Mouse (Mus musculus) kidney, embryonic 16.5 days (tissue): ENCODE measurements around the gene Baz2b. TPM values are rescaled to one million over a fixed set of nuclear protein-coding genes. Genes with fewer than 3 reads are reported as not detected.

Experiments
- ATAC-seq: fragments of 200-750 bp; cut with Nextera tagmentation; 2 replicates; pipeline ENCODE4 v1.8.0; 2017; ENCODE audit warnings: moderate TSS enrichment; ENCODE audit not compliant: low FRiP score, low TSS enrichment
- H3K27ac ChIP-seq: fragments of 300-500 bp; sonication (generic); 2 replicates; pipeline ENCODE4 v1.5.1; 2014; ENCODE audit warnings: low read length
- H3K27me3 ChIP-seq: fragments of 300-500 bp; sonication (generic); 2 replicates; pipeline ENCODE4 v1.6.1; 2014; ENCODE audit warnings: low read length, control low read depth, mixed read lengths; ENCODE audit not compliant: insufficient read depth
- H3K36me3 ChIP-seq: fragments of 300-500 bp; sonication (generic); 2 replicates; pipeline ENCODE4 v1.6.1; 2014; ENCODE audit warnings: low read length, control low read depth, mixed read lengths; ENCODE audit not compliant: insufficient read depth
- H3K4me1 ChIP-seq: fragments of 300-500 bp; sonication (generic); 2 replicates; pipeline ENCODE4 v1.6.1; 2014; ENCODE audit warnings: low read length, control low read depth, mixed read lengths; ENCODE audit not compliant: insufficient read depth
- H3K4me2 ChIP-seq: fragments of 300-500 bp; sonication (generic); replicated peaks from 2 replicates; pipeline ENCODE4 v1.6.1; 2014; ENCODE audit warnings: low read depth, low read length
- H3K4me3 ChIP-seq: fragments of 300-500 bp; sonication (generic); 2 replicates; pipeline ENCODE4 v1.5.1; 2014; ENCODE audit warnings: mild to moderate bottlenecking, low read length
- H3K9ac ChIP-seq: fragments of 300-500 bp; sonication (generic); replicated peaks from 2 replicates; pipeline ENCODE4 v1.6.1; 2014; ENCODE audit warnings: low read length
- H3K9me3 ChIP-seq: fragments of 300-500 bp; sonication (generic); 2 replicates; pipeline ENCODE4 v1.6.1; 2016; ENCODE audit warnings: low read length, control low read depth
- WGBS: fragments of 180-500 bp; shearing (Covaris S2); extraction: QIAGEN DNeasy Blood & Tissue Kit; methylation state at CpG from one replicate; pipeline ENCODE4 v1.1.7; 2014; 5-methylcytosine and 5-hydroxymethylcytosine counted together
- polyA plus RNA-seq: library from polyadenylated mRNA; unstranded; fragments of >200 nt; fragmentation: Nextera tagmentation; extraction: Ambion mirVana; gene quantifications from 2 replicates; pipeline ENCODE4 v1.2.1, GENCODE M21; 2015

Baz2b gene
- polyA plus RNA-seq, 1 experiment from 2014 or later: 51.1 TPM

DNA sequence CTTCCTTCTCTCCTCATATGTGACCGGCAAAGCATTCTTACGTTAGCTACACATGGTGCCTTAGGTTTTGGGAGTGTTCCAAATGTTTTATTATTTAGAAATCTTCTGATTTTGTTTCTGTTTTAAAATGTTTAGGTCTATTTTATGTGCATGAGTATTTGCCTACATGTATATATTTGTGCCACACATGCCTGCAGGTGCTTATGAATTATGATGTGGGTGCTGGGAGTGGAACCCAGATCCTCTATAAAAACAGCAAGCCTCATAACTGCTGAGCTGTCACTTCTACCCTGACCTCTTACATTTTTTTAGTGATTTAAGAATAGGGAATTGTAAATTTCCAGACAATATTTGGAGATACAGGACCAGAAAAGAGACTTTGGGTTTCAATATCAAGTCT lies 12.3 kb upstream of the Baz2b start:
- no peak overlapping the region for H3K4me2 ChIP-seq
- no peak overlapping the region for H3K4me3 ChIP-seq
- H3K4me1 ChIP-seq: peaks cover 8% of the 10 kb centered on the region; the same call in 1 of the 2 replicates
- no peak overlapping the region for H3K27ac ChIP-seq
- H3K36me3 ChIP-seq: no peaks in the 10 kb centered on the region; the same call in 1 of the 2 replicates
- WGBS: 78% methylated on average over 2 of the region's 2 CpGs
- no peaks in the 10 kb centered on the region; the same call in 1 of the 2 replicates for H3K9me3 ChIP-seq
- no peak overlapping the region for H3K9ac ChIP-seq
- H3K27me3 ChIP-seq: no peaks in the 10 kb centered on the region
- no peak for ATAC-seq

DNA sequence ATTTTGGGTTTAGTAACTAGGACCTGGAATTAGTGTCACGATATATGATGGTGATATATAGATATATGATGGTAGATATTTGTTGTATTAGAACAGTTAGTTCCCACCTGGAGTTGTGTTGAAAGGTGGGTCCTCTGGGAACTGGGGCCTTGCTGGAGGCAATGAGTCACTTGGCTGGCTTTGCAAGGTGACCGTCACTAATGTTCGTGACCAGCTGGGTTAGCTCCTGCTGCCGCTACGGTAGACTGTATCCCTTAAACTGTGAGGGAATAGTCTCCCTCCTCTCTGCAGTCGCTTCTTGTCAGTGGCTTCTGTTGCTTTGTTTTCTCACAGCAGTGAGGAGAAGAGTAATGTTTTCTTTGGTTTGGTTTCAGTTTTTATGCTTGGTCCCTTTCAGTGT lies 11.6 kb upstream of the Baz2b start:
- H3K4me1 ChIP-seq: peaks cover 8% of the 10 kb centered on the region; the same call in 1 of the 2 replicates
- H3K4me2 ChIP-seq: no peak overlapping the region
- no peak overlapping the region for H3K9ac ChIP-seq
- H3K4me3 ChIP-seq: no peak overlapping the region
- H3K9me3 ChIP-seq: no peaks in the 10 kb centered on the region
- H3K27ac ChIP-seq: peak overlapping the region; percentile 9; the same call in 1 of the 2 replicates
- WGBS: 21% methylated on average over 6 of the region's 6 CpGs
- peak; percentile 42; the same call in 1 of the 2 replicates for ATAC-seq
- no peaks in the 10 kb centered on the region; the same call in 1 of the 2 replicates for H3K36me3 ChIP-seq
- no peaks in the 10 kb centered on the region for H3K27me3 ChIP-seq

DNA sequence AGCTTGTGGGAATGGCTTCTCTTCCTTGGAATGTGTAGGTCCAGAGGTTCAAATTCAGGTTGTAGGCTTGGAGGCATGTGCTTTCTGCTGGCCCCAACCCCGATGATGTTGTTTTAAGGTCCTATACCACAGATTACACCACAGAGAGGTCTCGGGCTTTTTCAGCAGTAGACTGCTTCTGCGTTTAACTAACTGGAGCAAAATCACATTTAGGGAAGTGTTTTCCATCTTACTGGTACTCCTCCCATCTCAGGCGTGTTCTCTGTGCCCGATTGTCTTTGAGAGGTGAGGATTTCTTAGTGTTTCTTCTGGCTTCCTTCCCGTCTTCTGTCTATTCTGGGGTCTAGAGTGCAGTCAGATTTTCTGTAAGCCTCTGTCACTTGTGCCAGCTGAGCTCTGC lies 8.0 kb upstream of the Baz2b start:
- WGBS: 86% methylated on average over 6 of the region's 6 CpGs
- ATAC-seq: no peak

DNA sequence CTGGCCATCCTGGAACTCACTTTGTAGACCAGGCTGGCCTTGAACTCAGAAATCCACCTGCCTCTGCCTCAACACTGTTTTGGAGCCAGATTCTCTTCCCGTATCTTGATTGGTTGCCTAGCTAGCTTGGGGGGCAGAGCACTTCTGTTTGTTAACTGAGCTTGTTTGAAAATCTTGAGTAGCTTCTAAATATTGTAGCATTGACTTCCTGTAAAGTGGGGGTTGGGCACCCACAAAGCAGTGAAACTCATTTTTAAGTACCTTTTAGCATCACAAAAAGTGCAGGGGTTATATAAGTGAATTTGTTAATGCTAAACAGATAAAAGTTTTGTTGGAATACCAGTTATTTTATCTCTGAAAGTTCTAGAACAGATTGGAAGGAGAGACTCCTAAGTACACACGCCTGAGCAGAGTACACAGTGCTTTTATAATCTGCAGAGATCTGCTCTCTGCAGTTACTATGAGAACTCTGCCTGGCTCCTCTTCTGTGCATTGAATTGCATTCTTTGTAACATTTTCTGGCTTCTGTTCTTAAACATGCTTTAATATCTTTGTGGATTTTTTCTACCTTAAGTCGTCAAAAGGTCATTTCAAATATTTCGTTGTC lies 7.0 kb upstream of the Baz2b start:
- no peak overlapping the region for H3K4me3 ChIP-seq
- H3K27me3 ChIP-seq: no peaks in the 10 kb centered on the region
- no peak overlapping the region for H3K9ac ChIP-seq
- H3K36me3 ChIP-seq: peaks cover 10% of the 10 kb centered on the region; the same call in 1 of the 2 replicates
- H3K4me1 ChIP-seq: peaks cover 17% of the 10 kb centered on the region
- no peak for ATAC-seq
- no peak overlapping the region for H3K27ac ChIP-seq
- H3K4me2 ChIP-seq: no peak overlapping the region
- 82% methylated on average over 4 of the region's 4 CpGs for WGBS
- H3K9me3 ChIP-seq: no peaks in the 10 kb centered on the region

More for the DNA sequence above, 8.0 kb upstream of the Baz2b start:
- H3K27me3 ChIP-seq: no peaks in the 10 kb centered on the region
- no peak overlapping the region for H3K4me2 ChIP-seq
- H3K4me3 ChIP-seq: no peak overlapping the region
- H3K9me3 ChIP-seq: no peaks in the 10 kb centered on the region
- H3K4me1 ChIP-seq: peaks cover 12% of the 10 kb centered on the region; the same call in 1 of the 2 replicates
- no peak overlapping the region for H3K27ac ChIP-seq
- no peak overlapping the region for H3K9ac ChIP-seq
- peaks cover 10% of the 10 kb centered on the region; the same call in 1 of the 2 replicates for H3K36me3 ChIP-seq

DNA sequence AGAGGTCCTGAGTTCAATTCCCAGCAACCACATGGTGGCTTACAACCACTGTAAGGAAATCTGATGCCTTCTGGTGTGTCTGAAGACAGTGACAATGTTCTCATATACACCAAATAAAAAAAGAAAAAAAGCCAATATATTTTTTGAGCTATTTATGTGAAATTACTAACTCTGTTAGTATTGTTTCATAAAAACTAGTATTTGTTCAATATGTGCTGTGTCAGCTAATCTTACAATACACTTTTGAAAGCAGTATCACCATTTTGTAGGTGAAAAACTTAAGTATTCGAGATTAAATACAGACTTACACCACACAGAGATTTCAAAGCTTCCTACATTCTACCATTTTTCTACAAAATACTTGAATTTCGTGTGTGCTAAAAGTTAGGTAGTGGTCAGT lies 5.0 kb upstream of the Baz2b start:
- Histone ChIP-seq H3K27ac (no peak overlapping the region), H3K9me3 (no peaks in the 10 kb centered on the region), H3K27me3 (no peaks in the 10 kb centered on the region), H3K4me2 (no peak overlapping the region), H3K9ac (no peak overlapping the region), H3K4me1 (peaks cover 22% of the 10 kb centered on the region), H3K36me3 (peaks cover 10% of the 10 kb centered on the region; the same call in 1 of the 2 replicates), H3K4me3 (no peak overlapping the region)
- 95% methylated on average over 2 of the region's 2 CpGs for WGBS
- no peak for ATAC-seq

DNA sequence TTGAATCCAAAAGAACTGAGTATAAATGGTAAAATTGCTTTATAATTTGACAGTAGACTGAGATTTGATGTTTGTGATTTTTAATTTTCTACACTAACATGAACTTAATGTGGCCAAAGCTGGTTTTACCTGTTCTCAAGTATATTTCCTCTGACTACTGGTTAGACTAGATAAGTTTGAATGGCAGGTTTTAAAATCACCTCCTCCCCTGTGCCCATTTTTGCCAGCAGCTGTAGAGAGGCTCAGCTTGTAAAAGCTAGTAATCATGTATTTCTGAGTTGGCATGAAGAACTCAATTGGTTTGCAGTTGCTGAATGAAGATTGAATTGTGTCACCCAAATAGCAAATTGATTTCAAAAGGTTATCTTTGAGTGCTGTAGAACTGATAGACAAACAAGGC lies 2.8 kb upstream of the Baz2b start:
- H3K36me3 ChIP-seq: peaks cover 10% of the 10 kb centered on the region; the same call in 1 of the 2 replicates
- peaks cover 29% of the 10 kb centered on the region for H3K4me1 ChIP-seq
- no peaks in the 10 kb centered on the region for H3K27me3 ChIP-seq
- no peak overlapping the region for H3K4me3 ChIP-seq
- no peak overlapping the region for H3K4me2 ChIP-seq
- no peak for ATAC-seq
- H3K9me3 ChIP-seq: no peaks in the 10 kb centered on the region
- H3K9ac ChIP-seq: no peak overlapping the region
- H3K27ac ChIP-seq: no peak overlapping the region

DNA sequence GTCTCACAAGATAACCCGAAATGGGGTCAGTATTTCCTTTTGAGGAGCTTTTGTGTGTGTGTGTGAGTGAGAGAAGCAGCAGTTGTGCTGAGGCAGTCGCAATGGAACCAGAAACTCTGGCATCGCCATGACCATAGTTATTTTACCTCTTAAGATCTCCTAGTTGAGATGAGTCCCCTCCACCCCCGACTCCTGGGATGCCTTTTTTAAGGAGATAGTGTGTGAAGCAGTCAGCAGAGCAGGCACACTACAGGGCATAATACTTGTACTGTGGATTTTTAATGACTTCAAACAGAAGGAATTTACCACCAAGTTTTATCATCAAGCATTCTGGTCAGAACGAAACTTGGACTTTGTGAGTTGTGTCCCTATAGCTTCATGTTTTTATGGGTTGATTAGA lies 1.2 kb upstream of the Baz2b start:
- peaks cover 27% of the 10 kb centered on the region for H3K4me1 ChIP-seq
- H3K4me2 ChIP-seq: peak overlapping the region; percentile 77
- WGBS: 10% methylated on average over 5 of the region's 5 CpGs
- no peaks in the 10 kb centered on the region for H3K27me3 ChIP-seq
- H3K36me3 ChIP-seq: peaks cover 15% of the 10 kb centered on the region
- no peaks in the 10 kb centered on the region for H3K9me3 ChIP-seq
- peak overlapping the region; percentile 99 for H3K9ac ChIP-seq
- ATAC-seq: no peak
- no peak overlapping the region for H3K27ac ChIP-seq
- peak overlapping the region; percentile 96 for H3K4me3 ChIP-seq

DNA sequence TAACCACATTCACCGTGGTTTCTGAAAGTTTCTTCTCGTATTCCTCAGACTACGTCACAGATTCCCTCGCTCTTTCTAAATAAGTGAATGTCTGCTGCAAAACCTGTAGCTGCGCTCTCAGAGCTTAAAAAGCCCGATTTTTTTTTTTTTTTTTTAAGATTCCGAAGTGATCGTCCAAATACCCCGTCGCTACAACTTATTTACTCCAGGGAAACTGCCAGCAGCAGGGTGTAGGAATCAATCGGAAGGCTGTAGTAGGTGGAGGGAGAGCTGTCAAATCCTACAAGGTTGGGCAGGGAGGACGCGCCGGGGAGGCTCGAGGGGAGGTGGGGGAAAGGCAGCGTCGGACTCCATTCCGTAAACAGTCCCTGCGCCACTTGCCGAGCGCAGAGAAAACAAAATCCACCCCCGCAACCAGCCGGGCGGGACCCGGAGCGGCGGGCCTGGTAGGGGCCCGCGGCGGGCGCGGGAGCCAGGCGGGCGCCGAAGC lies 472 bp downstream of the Baz2b start:
- Histone ChIP-seq H3K4me1 (peaks cover 27% of the 10 kb centered on the region), H3K27ac (peak overlapping the region; percentile 85), H3K36me3 (peaks cover 24% of the 10 kb centered on the region), H3K4me2 (peak overlapping the region; percentile 76), H3K4me3 (peak overlapping the region; percentile 96), H3K9me3 (no peaks in the 10 kb centered on the region), H3K27me3 (no peaks in the 10 kb centered on the region), H3K9ac (peak overlapping the region; percentile 99)
- peak; percentile 54 for ATAC-seq
- 0% methylated on average over 26 of the region's 35 CpGs for WGBS

DNA sequence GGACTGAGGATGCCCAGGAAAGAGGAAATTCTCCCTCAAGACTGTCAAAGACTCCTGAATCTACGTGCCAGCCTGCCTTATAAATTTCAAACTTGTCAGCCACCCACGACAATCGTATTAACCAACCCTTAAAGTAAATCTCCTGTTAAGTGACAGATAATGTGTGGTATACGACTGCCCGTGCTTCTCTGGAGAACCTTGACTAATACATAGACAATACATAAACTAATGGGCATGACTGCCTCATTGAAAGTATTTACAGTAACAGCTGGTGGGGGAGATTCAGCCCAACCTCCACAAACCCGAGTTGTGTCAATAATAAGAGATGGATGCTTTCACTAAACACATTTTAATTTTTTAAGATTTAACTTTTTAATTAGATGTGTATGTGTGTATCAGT lies 3.8 kb downstream of the Baz2b start:
- Histone ChIP-seq H3K9me3 (no peaks in the 10 kb centered on the region), H3K36me3 (peaks cover 18% of the 10 kb centered on the region), H3K9ac (no peak overlapping the region), H3K4me1 (peaks cover 10% of the 10 kb centered on the region), H3K4me2 (no peak overlapping the region), H3K27ac (no peak overlapping the region), H3K27me3 (no peaks in the 10 kb centered on the region), H3K4me3 (no peak overlapping the region)
- 74% methylated on average over 6 of the region's 6 CpGs for WGBS
- no peak for ATAC-seq

DNA sequence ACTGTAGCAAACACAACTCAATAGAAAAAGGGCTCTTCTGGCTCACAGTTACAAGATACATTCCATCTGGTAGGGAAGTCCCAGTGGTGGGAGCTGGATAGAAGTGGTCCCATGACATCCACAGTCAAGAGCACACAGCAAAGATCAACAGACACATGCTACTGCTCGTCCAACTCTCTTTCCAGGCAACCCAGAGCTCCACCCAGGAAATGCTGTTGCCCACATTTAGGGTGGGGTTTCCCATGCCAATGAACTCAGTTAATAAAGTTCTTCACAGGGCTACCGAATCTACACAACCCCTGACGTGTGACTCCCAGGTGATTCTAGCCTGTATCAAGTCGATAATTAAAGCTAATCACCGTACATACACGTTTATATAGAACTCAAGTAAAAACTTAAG lies 5.5 kb downstream of the Baz2b start:
- WGBS: 83% methylated on average over 6 of the region's 6 CpGs
- Histone ChIP-seq H3K36me3 (peaks cover 18% of the 10 kb centered on the region), H3K27me3 (no peaks in the 10 kb centered on the region), H3K9ac (no peak overlapping the region), H3K4me2 (no peak overlapping the region), H3K9me3 (no peaks in the 10 kb centered on the region), H3K4me3 (no peak overlapping the region), H3K4me1 (peaks cover 8% of the 10 kb centered on the region; the same call in 1 of the 2 replicates), H3K27ac (no peak overlapping the region)
- ATAC-seq: no peak
